Mouse (Mus musculus): ENCODE data around the gene Il4i1.

DNA sequence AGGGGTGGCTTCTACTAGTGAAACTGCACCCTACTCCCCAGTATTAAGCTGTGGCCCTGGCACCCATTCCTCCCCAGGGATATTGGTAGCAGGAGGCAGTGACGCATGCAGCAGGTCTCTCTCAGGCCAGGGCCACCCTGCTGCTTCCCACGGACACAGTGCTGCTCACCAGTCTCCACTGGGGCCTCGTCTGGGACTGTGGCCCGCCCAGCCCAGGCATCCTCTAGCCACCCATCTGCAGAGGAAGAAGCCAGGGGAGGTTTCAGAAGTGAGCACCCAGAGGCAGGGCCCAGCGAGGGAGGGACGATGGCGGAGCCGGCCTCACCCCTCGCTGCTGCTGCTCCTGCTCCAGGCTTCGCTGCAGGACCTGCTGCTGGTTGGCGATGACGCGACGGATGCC is 47.0 kb downstream of the Il4i1 start:
- TF ChIP-seq CTCF (IDR thresholded peaks at IDR 0.05; ENCODE audit: low read depth): no peak
- no peak for TF ChIP-seq EP300 (optimal IDR thresholded peaks at IDR 0.05)
